Mouse (Mus musculus) olfactory bulb, adult 2 months (tissue): ENCODE data around the gene Cd320. TPM values are rescaled to one million over a fixed set of nuclear protein-coding genes. Genes with fewer than 3 reads are reported as not detected.
"Not testable (repeated sequence)": the region's sequence is repeated elsewhere in the genome, so short reads cannot be mapped to it uniquely, and the experiment has no call there.

Source experiments
- H3K27ac ChIP-seq: fragments of 200-500 bp; 2 replicates; pipeline ENCODE4 v1.5.1; 2012; ENCODE audit warnings: low read depth, low read length; ENCODE audit not compliant: insufficient read depth
- H3K4me1 ChIP-seq: fragments of 200-500 bp; 2 replicates; pipeline ENCODE4 v1.6.1; 2012; ENCODE audit warnings: low read length; ENCODE audit not compliant: control insufficient read depth, insufficient read depth
- H3K4me3 ChIP-seq: fragments of 200-500 bp; 2 replicates; pipeline ENCODE4 v1.5.1; 2012; ENCODE audit warnings: mild to moderate bottlenecking, low read depth, low read length, moderate library complexity; ENCODE audit not compliant: insufficient read depth
- CTCF ChIP-seq: fragments of 200-500 bp; IDR thresholded peaks from 2 replicates; pipeline ENCODE4 v1.5.1; 2012; ENCODE audit warnings: low read depth, mild to moderate bottlenecking, low read length, moderate library complexity; ENCODE audit not compliant: insufficient read depth
- POLR2A ChIP-seq: fragments of 200-500 bp; IDR thresholded peaks from 2 replicates; pipeline ENCODE4 v1.6.1; 2012; ENCODE audit warnings: mild to moderate bottlenecking, low read depth, low read length, moderate library complexity; ENCODE audit not compliant: insufficient read depth
- WGBS: fragments of 180-500 bp; shearing (Covaris S2); methylation state at CpG from one replicate; pipeline ENCODE4 v1.1.7; 2018; 5-methylcytosine and 5-hydroxymethylcytosine counted together
- polyA plus RNA-seq: library from polyadenylated mRNA; stranded (reverse); fragments of >200 nt; gene quantifications from 2 replicates; pipeline ENCODE4 v1.2.4, GENCODE M21; 2012; ENCODE audit warnings: low replicate concordance; ENCODE audit not compliant: missing spikeins, insufficient read depth, insufficient read length

Gene Cd320
- polyA plus RNA-seq, 1 experiment: not detected

DNA sequence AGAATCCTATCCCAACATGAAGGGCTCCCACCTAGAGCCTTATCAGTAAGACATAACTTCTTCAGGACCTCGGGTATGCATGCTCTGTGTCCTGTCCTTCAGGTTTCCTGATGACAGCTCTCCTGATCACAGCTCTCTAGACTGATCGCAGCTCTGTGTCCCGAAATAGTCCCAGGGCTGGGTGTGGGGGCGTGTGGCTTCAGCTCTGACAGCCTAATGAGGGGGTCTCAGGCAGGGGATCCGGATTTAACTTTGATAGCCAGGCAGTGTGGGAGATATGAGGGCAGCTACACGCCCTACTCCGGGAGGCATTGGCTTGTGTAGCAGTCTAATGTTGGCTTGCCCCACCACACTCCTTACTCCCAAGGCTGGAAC is 31.8 kb upstream of the Cd320 start:
- 6% methylated on average over 7 of the region's 7 CpGs for WGBS
- Histone ChIP-seq H3K4me3 (peak overlapping the region; percentile 97), H3K4me1 (peaks cover 11% of the 10 kb centered on the region), H3K27ac (peak overlapping the region; percentile 94)
- TF ChIP-seq POLR2A: no peak

DNA sequence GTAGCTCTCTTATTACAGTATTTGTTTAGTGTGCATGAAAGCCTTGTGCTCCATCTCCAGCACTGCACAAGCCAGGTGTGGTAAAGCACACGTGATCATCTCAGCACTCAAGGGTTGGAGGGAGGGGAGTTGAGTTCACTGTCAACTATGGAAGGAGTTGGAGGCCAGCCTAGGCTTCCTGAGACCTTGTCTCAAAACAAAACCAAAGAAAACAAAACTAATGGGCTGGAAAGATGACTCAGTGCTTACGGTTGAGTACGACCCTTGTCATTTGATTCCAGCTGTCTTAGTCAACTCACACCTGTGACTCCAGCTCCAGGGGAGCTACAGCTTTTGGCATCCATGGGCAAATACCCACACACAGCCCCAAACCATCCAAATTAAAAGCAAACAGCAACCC is 30.4 kb upstream of the Cd320 start:
- 20% methylated on average over 3 of the region's 3 CpGs for WGBS
- H3K4me1 ChIP-seq: peaks cover 17% of the 10 kb centered on the region
- TF ChIP-seq POLR2A (no peak), CTCF (no peak)
- peak overlapping the region; percentile 27; the same call in 1 of the 2 replicates for H3K4me3 ChIP-seq
- peak overlapping the region; percentile 69 for H3K27ac ChIP-seq

DNA sequence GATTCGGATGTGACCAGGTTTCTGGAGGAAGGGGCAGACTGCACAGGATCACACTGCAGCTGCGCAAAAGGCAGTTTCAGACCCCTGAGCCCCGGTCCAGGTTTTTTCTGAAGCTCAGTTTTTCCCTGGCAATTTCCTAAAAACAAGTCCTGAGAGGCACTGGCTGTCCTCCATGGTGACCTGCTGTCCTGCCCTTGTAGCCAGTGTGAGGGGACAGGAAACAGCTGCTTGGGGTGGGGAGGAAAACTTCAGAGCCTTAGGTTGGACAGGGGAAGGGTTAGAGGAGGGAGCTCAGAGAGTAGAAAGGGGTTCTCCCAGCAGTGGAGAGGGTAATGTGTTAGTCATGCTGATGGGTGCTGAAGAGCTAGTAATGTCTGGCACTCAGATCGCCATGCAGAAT is 29.9 kb upstream of the Cd320 start:
- WGBS: 46% methylated on average over 4 of the region's 4 CpGs

GRCm38 (mm10) chr17:33815399-33815798 is 27.5 kb upstream of the Cd320 start:
- peaks cover 27% of the 10 kb centered on the region for H3K4me1 ChIP-seq
- no peak overlapping the region for H3K4me3 ChIP-seq
- no peak overlapping the region for H3K27ac ChIP-seq
- 89% methylated on average over 6 of the region's 6 CpGs for WGBS
- TF ChIP-seq POLR2A (no peak), CTCF (no peak)

More for the DNA sequence above, 29.9 kb upstream of the Cd320 start:
- peaks cover 22% of the 10 kb centered on the region for H3K4me1 ChIP-seq
- peak overlapping the region; percentile 69 for H3K27ac ChIP-seq
- H3K4me3 ChIP-seq: peak overlapping the region; percentile 27; the same call in 1 of the 2 replicates
- TF ChIP-seq CTCF (no peak), POLR2A (no peak)

GRCm38 (mm10) chr17:33816612-33817011 is 26.3 kb upstream of the Cd320 start:
- no peak for TF ChIP-seq CTCF
- TF ChIP-seq POLR2A: no peak
- Histone ChIP-seq H3K27ac (peak overlapping the region; percentile 86; the same call in 1 of the 2 replicates), H3K4me1 (peaks cover 19% of the 10 kb centered on the region), H3K4me3 (peak overlapping the region; percentile 67)
- 46% methylated on average over 5 of the region's 5 CpGs for WGBS

DNA sequence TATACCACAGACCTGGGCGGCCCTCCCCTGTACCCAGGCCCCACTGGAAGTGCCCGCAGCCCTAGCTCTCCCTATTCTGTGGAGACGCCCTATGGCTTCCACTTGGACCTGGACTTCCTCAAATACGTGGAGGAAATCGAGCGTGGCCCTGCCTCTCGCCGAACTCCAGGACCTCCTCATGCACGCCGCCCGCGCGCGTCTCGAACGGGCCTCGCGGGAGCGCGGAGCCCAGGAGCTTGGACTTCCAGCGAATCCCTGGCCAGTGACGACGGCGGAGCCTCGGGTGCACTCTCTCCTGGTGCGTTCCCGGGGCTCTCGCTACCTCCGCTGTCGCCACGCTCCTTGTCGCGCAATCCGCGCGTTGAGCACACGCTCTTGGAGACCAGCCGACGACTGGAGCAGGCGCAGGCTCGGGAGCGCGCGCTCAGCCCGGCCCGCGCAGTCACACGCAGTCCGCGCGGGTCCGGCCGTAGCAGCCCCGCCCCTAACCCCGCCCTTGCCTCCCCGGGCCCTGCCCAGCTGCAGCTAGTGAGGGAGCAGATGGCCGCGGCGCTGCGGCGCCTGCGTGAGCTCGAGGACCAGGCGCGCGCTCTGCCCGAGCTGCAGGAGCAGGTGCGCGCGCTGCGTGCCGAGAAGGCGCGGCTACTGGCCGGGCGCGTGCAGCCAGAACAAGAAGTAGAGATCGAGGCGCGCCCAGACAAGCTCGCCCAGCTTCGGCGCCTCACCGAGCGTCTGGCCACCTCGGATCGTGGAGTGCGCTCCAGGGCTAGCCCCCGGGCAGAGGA is 25.5 kb upstream of the Cd320 start:
- TF ChIP-seq CTCF (no peak), POLR2A (peak; percentile 58)
- WGBS: under 1% methylated on average over 89 of the region's 89 CpGs

DNA sequence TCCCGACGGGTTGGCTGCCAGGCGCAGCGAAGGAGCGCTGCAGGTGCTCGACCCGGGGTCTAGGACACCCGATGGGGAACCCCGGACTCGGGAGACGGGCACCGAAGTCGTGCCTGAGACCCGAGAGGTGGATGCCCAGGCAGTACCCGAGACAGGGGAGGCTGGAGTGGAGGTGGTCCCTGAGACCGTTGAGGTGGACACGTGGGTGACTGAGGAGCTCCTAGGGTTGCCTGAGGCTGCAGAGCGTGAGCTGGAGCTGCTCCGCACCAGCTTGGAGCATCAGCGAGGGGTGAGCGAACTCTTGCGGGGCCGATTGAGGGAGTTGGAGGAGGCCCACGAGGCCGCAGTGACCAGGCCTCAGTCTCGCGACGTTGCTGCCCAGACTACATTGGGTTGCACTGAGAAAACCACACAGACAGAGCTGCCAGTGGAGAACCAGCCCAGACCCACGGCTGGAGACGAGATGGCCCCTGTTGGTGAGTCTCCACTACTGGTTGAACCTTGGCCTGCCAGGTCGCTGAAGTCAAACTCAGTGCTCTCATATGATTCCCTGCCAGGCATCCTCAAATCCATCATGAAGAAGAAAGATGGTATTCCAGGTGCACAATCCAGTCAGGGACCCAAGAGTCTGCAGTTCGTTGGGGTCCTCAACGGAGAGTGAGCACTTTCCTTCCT is 24.8 kb upstream of the Cd320 start:
- WGBS: 15% methylated on average over 33 of the region's 33 CpGs
- TF ChIP-seq POLR2A (no peak), CTCF (no peak)
- Histone ChIP-seq H3K27ac (peak overlapping the region; percentile 23), H3K4me3 (peak overlapping the region; percentile 67), H3K4me1 (peaks cover 21% of the 10 kb centered on the region)

More for the DNA sequence above, 25.5 kb upstream of the Cd320 start:
- Histone ChIP-seq H3K27ac (peak overlapping the region; percentile 86), H3K4me1 (peaks cover 23% of the 10 kb centered on the region), H3K4me3 (peak overlapping the region; percentile 67)

DNA sequence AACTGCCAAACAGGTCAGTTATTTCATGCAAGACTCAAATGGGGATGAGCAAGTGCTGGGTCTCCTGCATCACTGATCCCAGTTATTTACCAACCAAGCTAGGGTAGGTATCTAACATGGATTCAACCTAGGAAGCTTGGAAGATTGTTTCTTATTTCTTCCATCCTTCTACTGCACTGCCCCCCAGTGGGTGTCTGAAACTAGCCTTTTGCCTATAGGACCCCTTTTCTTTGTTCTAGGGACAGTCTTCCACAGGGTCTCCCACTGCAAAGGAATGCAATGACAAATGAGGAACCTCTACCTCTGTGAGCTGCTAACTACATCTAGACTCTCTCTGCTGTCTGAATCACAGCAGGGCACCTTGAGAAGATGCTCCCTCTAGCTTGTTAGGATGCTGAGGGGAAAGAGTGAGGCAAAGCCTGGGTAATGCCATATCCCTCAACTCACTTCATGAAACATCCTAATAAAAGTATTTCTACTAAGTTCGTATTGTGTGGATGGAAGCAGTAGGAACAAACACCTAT is 20.4 kb upstream of the Cd320 start:
- TF ChIP-seq CTCF (no peak), POLR2A (no peak)
- H3K4me3 ChIP-seq: no peak overlapping the region
- 68% methylated on average over 1 of the region's 1 CpGs for WGBS
- H3K27ac ChIP-seq: no peak overlapping the region
- H3K4me1 ChIP-seq: peaks cover 19% of the 10 kb centered on the region

DNA sequence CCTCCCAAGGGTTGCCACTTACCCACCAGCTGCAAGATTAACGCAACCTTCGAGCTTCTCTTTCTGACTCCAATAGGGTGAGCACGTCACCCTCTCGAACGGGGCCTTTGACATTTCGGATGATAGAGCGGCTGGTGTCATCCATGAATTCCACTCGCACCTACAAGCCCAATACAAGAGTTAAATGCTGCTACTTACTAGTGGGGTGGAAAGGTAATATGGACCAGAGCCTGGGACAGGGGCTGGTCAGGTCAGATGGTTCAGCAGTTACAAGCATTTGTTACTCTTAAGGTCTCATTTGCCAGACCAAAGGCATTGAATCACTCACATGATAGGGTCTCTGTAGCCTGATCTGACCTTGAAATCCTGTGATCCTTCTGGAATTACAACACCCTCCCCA is 19.7 kb upstream of the Cd320 start:
- H3K4me1 ChIP-seq: peaks cover 12% of the 10 kb centered on the region
- 69% methylated on average over 8 of the region's 8 CpGs for whole genome bisulfite sequencing
- H3K27ac ChIP-seq: not testable (repeated sequence)
- 0 out of 2 replicates have a peak overlapping the region, but pooled peaks have one; percentile 72 for H3K4me3 ChIP-seq
